Mouse (Mus musculus): ENCODE data around the gene Psmg1. TPM values are rescaled to one million over a fixed set of nuclear protein-coding genes. Genes with fewer than 3 reads are reported as not detected.
A peak's percentile ranks its signal among the peaks of the same experiment; 100 is the strongest.
"Not testable (repeated sequence)": the region's sequence is repeated elsewhere in the genome, so short reads cannot be mapped to it uniquely, and the experiment has no call there.

Gene Psmg1
- total RNA-seq, 2 experiments from 2014 or later, result 22.5 to 29.1 TPM

DNA sequence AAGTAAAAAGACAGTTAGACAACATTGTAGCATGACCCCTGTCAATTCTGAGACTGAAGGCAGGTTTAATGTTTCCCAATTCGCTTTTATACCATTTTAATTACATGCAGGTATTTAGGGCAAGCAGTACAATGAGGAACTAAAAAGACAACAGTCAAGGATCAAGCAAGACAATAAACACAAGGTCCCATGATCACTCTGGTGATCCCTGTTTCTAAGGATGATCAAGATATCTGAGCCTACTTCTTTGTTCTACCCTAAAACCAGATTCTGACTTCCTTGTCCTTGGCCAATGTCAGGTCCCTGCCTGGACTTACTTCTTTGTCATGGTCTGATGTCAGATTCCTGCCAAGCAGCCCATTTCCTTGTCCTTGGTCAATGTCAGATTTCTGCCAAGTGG lies 29.3 kb downstream of the Psmg1 start:
- DNase-seq (ENCODE audit: low spot score), result not testable (repeated sequence)
- intact Hi-C loops (cut with DNase I), result loop anchor here (5.0 kb wide), 4 partner anchors 349 to 759 kb away; no protein-coding TSS in a partner anchor

DNA sequence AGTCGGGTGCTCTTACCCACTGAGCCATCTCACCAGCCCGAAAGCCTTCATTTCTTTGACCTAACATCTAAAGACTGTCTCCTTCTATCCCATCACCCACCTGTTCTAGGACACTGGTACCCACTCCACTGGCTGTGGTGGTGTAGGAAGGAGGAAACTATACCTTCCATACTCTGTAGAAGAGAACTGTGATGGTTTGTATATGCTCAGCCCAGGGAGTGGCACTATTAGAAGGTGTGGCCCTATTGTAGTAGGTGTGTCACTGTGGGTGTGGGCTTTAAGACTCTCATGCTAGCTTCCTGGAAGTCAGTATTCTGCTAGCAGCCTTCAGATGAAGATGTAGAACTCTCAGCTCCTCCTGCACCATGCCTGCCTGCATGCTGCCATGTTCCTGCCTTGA lies 30.1 kb downstream of the Psmg1 start:
- intact Hi-C loops (cut with DNase I), result loop anchor here (5.0 kb wide), 4 partner anchors 348 to 758 kb away; no protein-coding TSS in a partner anchor
- DNase-seq (ENCODE audit: low spot score), result not testable (repeated sequence)

DNA sequence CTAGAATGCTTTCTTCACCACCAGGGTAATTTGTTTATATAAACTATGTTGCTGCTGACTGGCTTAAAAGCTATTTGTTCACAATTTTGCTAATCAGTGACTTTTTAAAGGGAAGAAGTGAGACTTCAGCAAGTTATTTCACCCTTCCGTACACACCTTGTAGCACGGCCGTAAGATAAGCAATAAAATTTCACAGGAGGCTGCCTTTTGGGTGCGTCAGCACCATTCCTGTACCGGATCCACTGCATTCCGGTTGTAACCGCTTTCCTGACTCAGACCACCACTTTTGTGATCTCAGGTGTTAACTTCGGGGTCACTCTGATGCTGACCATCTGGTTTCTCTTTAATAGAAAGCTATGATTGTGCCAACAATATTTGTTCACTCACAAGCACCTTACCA lies 32.7 kb downstream of the Psmg1 start:
- intact Hi-C loops (cut with DNase I), result no loop called here
- DNase-seq (ENCODE audit: low spot score), result no peak

DNA sequence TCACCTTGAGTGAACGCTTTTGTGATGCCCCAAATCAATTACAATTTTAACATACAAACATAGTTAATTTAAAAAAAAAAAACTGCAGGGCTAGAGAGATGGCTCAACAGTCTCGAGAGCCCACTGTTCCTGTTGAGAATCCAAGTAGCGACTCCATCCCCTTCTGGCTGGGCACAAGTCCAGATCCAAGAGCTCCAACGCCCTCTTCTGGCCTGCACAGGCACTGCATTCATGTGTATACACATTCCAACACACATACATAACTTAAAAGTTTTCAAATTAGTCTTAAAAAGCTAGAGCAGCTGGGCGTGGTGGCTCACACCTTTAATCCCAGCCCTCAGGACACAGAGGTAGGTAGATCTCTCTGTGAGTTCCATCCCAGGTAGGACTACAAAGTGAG lies 34.1 kb downstream of the Psmg1 start:
- intact Hi-C loops (cut with DNase I), result no loop called here
- no peak for DNase-seq (ENCODE audit: low spot score)

DNA sequence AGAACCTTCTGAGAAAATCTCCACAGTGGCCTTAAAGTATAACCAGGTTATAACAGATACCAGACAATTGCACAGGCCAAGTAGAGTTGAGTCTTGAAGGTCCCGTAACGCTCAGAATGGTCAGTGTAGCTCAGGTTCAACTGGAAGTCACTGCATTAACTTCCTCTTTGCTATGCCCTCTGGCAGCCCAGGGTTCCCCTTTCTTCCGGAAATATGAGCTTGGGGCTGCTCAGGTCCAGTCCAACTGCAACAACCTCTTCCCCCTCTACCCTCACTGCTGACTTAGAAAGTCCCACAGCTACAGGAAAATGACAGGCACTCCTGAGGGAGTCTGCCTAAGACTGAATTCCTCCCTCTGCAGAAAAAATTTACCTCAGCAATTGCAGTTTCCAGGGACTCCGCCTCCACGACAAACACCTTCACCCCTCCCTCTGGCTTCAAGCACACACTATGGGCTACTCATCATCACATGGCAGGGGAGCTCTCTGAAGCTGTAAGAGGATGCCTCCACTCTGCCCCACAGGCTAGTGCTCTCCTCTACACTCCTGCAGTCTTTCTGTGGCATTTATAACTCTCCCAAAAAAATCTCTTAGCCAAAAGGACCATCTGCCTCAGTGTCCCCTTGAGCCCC lies 34.9 kb downstream of the Psmg1 start:
- DNase-seq (ENCODE audit: low spot score), result no peak
- intact Hi-C loops (cut with DNase I), result no loop called here

DNA sequence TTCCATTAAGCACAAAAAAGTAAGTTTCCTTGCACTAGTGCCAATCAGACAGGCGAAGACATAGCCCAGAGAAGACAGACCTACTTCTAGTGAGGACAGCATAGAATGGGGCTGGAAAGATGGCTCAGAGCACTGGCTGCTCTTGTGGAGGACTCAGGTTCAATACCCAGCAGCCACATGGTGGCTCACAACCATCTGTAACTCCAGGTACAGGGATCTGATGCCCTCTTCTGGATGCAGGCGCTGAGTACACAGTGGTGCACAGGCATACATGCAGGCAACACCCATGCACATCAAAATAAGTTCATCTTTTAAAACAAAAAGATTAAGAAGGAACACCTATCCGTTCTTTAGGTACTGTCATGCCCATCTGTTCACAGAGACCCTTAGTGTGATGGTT lies 36.4 kb downstream of the Psmg1 start:
- intact Hi-C loops (cut with DNase I), result no loop called here

DNA sequence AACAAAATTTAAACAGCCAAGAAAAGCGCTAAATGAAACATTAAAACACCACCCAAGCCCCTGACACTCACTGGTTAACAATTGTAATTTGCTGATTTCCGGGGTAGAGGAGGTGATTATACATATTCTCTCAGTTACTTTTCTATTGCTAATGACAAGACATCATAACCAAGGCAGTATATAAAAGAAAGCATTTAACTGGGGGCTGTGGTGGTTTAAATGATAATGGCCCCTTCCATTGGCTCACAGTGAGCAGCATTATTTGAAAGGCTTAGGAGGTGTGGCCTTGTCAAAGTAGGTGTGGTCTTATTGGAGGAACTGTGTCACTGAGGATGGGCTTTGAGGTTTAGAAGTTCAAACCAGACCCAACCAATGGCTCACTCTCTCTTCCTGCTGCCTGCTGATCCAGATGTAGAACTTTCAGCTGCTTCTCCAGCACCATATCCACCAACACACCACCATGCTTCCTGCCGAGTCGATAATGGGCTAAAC lies 37.6 kb downstream of the Psmg1 start:
- DNase-seq (ENCODE audit: low spot score), result no peak
- intact Hi-C loops (cut with DNase I), result no loop called here

More for the DNA sequence above, 36.4 kb downstream of the Psmg1 start:
- DNase-seq (ENCODE audit: low spot score), result no peak

DNA sequence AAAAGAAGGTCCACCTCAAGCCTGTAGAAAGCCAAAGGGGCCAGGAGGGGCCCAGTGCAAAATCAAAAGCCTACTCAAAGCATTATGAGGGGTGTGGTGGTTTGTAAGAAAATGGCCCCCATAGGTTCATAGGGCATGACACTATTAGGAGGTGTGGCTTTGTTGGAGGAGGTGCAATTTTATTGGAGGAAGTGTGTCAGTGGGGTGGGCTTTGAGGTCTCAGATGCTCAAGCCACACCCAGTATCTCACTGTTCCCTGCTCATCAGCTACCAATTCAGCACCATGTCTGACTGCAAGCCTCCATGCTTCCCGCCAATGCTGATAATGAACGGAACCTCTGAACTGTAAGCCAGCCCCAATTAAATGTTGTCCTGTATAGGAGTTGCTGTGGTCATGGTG lies 39.3 kb downstream of the Psmg1 start:
- no peak for DNase-seq (ENCODE audit: low spot score)
- intact Hi-C loops (cut with DNase I), result no loop called here

DNA sequence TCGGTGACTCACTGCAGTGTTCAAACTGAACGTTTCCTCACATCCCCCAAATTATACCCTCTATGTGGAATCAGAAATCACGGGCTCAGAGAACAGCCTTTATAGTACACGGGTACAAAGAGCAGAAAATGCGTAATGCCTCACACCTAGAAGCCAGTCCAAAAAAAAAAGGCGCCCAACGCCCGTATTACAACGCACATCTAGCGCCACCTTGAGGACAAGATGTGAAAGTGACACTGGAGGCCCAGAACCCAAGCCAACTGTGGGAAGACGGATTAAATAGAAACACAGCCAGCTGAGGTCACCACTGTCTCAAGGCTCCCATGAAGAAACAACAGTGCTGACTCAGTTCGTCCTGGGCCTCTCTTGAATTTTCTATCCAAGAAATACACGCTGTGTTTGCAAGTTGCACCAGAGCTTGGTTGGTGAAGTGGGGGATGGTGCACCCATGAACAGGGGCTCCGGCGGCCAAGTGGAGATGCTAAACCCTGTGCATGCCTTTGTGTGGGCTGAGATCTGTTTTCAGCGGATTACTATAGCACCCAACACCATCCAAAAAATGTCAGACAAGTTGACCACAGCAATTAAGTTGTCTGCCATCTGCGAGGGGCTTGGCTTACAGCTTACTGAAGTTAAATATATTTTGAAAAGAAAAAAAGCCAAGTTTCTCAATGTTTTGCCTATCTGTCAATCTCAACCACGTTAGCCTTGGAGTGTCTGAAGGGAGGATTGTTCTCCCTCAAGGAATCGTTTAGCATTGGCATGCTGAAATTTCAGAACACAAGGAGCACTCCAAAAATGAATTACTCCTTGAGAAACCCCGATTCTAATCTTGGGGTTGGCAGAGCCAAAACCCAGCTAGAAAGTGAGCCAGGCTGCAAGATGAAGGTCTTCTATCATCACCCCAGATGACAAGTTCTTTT lies 45.1 kb downstream of the Psmg1 start:
- intact Hi-C loops (cut with DNase I), result loop anchor here (1.0 to 5.0 kb wide), 6 partner anchors 85 to 338 kb away; partner anchors contain the start of gene Ets2
- DNase-seq (ENCODE audit: low spot score), result peak; percentile 70

DNA sequence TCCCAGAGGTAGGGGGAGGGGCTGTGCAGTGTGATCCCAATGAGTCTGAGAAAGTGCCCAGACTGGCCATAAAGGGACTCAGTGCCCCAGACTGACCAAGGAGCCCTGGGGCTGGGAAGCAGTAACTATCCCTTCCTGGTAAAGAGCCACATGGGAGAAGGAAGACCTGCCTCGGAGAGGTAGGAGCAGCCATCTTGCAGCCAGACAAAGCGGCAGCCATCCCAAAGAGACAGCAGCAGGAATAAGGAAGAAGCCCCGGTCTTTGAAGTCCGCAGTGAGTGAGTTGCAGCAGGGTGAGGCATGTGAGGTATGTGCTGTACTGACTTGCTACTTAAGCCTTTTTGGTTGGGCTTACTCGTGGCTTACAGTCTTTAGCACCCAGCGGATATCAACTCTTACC lies 47.6 kb downstream of the Psmg1 start:
- DNase-seq (ENCODE audit: low spot score), result no peak
- intact Hi-C loops (cut with DNase I), result loop anchor here (5.0 kb wide), 1 partner anchor 111 kb away; no protein-coding TSS in a partner anchor

DNA sequence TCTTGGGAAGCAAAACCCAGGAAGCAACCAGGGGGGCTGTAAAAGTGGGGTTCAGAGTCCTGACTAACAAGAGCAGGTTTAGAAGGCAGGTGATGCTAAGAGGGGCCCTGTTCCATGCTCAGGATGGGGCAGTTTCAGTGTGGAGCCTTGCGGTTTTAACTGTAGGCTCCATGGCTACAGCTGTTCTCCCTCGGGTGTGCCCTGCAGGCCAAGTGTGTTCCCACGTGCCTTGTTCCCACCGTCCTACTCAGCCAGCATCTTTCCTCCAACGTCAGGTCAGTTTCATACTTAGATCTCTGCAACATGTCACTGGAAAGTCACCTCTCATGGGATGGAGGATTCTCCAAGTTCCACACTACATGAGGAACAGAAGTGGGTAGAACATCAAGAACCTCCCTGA lies 49.2 kb downstream of the Psmg1 start:
- intact Hi-C loops (cut with DNase I), result loop anchor here (5.0 kb wide), 1 partner anchor 109 kb away; no protein-coding TSS in a partner anchor
- no peak for DNase-seq (ENCODE audit: low spot score)

DNA sequence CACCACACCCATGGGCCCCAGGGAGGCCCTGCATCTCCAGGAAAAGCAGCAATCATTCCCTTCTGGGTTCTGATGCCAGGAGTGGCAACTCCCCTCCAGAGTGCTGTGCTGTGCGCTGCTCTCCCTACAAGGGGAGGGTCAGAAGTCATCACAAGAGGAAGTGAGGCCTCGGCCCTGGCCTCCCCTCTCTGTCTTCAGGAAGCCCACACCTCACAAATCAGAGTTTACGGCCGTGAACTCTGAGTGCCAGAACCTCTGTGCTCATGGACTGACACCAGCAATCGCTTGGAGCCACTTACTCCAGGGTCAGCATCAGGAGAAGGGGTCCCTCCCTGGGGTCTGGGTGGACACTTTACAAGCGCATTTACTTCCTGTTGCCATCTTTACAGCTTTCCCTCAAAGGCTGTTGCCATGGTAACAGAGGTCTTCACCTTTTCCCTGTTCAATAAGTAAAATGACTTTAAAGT lies 55.2 kb downstream of the Psmg1 start:
- intact Hi-C loops (cut with DNase I), result no loop called here
- DNase-seq (ENCODE audit: low spot score), result no peak

DNA sequence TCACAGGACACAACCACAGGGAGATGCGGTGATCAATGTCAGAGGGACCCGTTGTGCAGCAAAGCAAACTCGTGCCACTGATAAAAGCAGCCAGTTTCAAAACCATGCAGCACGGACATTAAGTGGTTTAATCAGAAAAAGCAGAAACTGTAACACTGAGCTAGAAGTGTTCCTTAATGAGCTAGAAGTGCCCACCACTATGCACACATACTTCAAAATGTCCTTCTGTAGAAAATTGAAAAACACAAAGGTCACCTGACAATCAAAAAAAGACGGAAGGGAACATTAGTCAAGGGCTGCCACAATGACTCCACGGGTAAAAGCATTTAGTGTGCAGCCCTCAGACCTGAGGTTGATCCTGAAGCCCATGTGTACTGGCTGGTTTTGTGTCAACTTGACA lies 57.9 kb downstream of the Psmg1 start:
- intact Hi-C loops (cut with DNase I), result no loop called here
- no peak for DNase-seq (ENCODE audit: low spot score)

DNA sequence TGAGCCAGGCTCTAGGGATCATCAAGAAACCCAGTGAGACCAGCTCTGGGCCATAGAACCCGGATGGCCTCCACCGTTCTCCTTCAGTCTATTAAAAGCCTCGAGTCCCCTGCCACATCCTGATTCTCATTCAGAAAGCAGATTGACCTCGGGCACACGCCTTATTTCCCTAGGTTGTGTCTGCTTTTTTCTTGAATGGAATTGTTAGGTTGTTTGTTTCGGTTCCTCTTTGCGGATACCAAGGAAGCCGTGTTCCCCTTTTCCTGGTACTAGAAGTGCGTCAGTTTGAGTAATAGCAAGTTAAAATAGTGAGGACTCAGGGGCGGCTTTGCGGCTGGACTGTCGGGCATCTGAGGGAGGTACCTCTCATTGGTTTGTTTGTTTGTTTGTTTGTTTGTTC lies 59.3 kb downstream of the Psmg1 start:
- DNase-seq (ENCODE audit: low spot score), result no peak
- intact Hi-C loops (cut with DNase I), result no loop called here

Small RNA genes within 50 kb of the gene (microRNA-seq; reads per million reads assigned to microRNA genes)
- gene Gm27833, result not detected

Other genes with a start within 250 kb of the Psmg1 start
- 10 to 100 TPM; 72.0 to 78.2 TPM for gene Brwd1, start 91.6 kb upstream of the Psmg1 start, total RNA-seq (2021)
- 10 to 100 TPM; 52.9 to 56.6 TPM for gene Hmgn1, start 136.8 kb upstream of the Psmg1 start, total RNA-seq (2021)
- 10 to 100 TPM; 14.6 to 15.8 TPM for gene Wrb, start 154.4 kb upstream of the Psmg1 start, total RNA-seq (2021)
- under 1 TPM; 0.47 to 0.61 TPM for gene Lca5l, start 201.3 kb upstream of the Psmg1 start, total RNA-seq (2021)
- gene Sh3bgr, start 209.5 kb upstream of the Psmg1 start, total RNA-seq (2021), result 100 to 1,000 TPM; 413 to 439 TPM
- gene B3galt5, start 244.8 kb upstream of the Psmg1 start, total RNA-seq (2021), result not detected